14 mouse cellular contexts compared by ENCODE assay signal in genomic region chr9:102194063-102194462, GRCm38 (mm10).
DNase-seq lines count a peak whose midpoint lies in the region; ATAC-seq lines count a peak whose summit lies in the region.
"Had no signal": no experiment of that assay in that cellular context is flagged by ENCODE, and none has a peak within 500 bp of the region (broad histone marks: within the 10 kb centered on the region; RNA-seq: fewer than 3 reads in every experiment).

No protein-coding gene starts in this region.

- peaks cover 9% of the 10 kb centered on the region; the same call in 1 of the 2 replicates for H3K27me3 ChIP-seq in midbrain, embryonic 11.5 days (ENCODE audit: control insufficient read depth, insufficient read depth, low read length)
- H3K27me3 ChIP-seq in midbrain, embryonic 15.5 days (replicated peaks): no peaks in the 10 kb centered on the region
- H3K27me3 ChIP-seq in forebrain, embryonic 11.5 days (ENCODE audit: control insufficient read depth, insufficient read depth, low read length): peaks cover 8% of the 10 kb centered on the region; the same call in 1 of the 2 replicates
- H3K27me3 ChIP-seq in midbrain, embryonic 14.5 days (ENCODE audit: control insufficient read depth, insufficient read depth, low read length): no peaks in the 10 kb centered on the region
- H3K27me3 ChIP-seq: limb, embryonic 12.5 days; lung, embryonic 15.5 days had no signal

- H3K4me2 ChIP-seq in midbrain, embryonic 11.5 days: no peak overlapping the region
- H3K4me2 ChIP-seq in midbrain, embryonic 15.5 days: no peak overlapping the region
- no peak overlapping the region; the same call in 1 of the 2 replicates for H3K4me2 ChIP-seq in forebrain, embryonic 11.5 days (ENCODE audit: low read depth, low read length, severe bottlenecking)
- no peak overlapping the region for H3K4me2 ChIP-seq in midbrain, embryonic 14.5 days (ENCODE audit: low read length)
- H3K4me2 ChIP-seq: hindbrain, embryonic 15.5 days; limb, embryonic 12.5 days; lung, embryonic 15.5 days had no signal

- ATAC-seq in midbrain, embryonic 11.5 days (ENCODE audit: low FRiP score): no peak
- no peak for ATAC-seq in midbrain, embryonic 15.5 days (replicated peaks)
- no peak for ATAC-seq in forebrain, embryonic 11.5 days (replicated peaks; ENCODE audit: low FRiP score)
- ATAC-seq in midbrain, embryonic 14.5 days (ENCODE audit: low FRiP score, low TSS enrichment): no peak
- ATAC-seq in erythroblast, adult 5-6 weeks (replicated peaks; ENCODE audit: low FRiP score, poor library complexity, severe bottlenecking): no peak

- H3K27ac ChIP-seq in midbrain, embryonic 11.5 days (ENCODE audit: low read depth, low read length): no peak overlapping the region
- H3K27ac ChIP-seq in midbrain, embryonic 15.5 days: no peak overlapping the region
- peak overlapping the region; percentile 85 for H3K27ac ChIP-seq in forebrain, embryonic 11.5 days (ENCODE audit: low read depth, low read length)
- peak overlapping the region; percentile 37; the same call in 1 of the 2 replicates for H3K27ac ChIP-seq in midbrain, embryonic 14.5 days (replicated peaks; ENCODE audit: low read depth, low read length)
- H3K27ac ChIP-seq: limb, embryonic 12.5 days; lung, embryonic 15.5 days had no signal

- H3K36me3 ChIP-seq in midbrain, embryonic 11.5 days (ENCODE audit: control insufficient read depth, insufficient read depth, low read length): no peaks in the 10 kb centered on the region
- peaks cover 6% of the 10 kb centered on the region; the same call in 1 of the 2 replicates for H3K36me3 ChIP-seq in midbrain, embryonic 15.5 days (replicated peaks)
- H3K36me3 ChIP-seq in forebrain, embryonic 11.5 days (ENCODE audit: control insufficient read depth, insufficient read depth, low read length): no peaks in the 10 kb centered on the region; the same call in 1 of the 2 replicates
- peaks cover 9% of the 10 kb centered on the region for H3K36me3 ChIP-seq in midbrain, embryonic 14.5 days (ENCODE audit: control insufficient read depth, insufficient read depth, low read length)
- H3K36me3 ChIP-seq: hindbrain, embryonic 15.5 days; limb, embryonic 12.5 days; lung, embryonic 15.5 days had no signal

- WGBS in midbrain, embryonic 11.5 days: 80% methylated on average over 4 of the region's 4 CpGs
- WGBS in midbrain, embryonic 15.5 days: 65% methylated on average over 4 of the region's 4 CpGs
- WGBS in forebrain, embryonic 11.5 days: 62% methylated on average over 4 of the region's 4 CpGs
- WGBS in midbrain, embryonic 14.5 days: 75% methylated on average over 4 of the region's 4 CpGs

- no peaks in the 10 kb centered on the region for H3K9me3 ChIP-seq in midbrain, embryonic 11.5 days (ENCODE audit: control insufficient read depth, low read length)
- no peaks in the 10 kb centered on the region for H3K9me3 ChIP-seq in midbrain, embryonic 15.5 days
- no peaks in the 10 kb centered on the region for H3K9me3 ChIP-seq in forebrain, embryonic 11.5 days (ENCODE audit: control insufficient read depth, low read length)
- no peaks in the 10 kb centered on the region for H3K9me3 ChIP-seq in midbrain, embryonic 14.5 days (ENCODE audit: control insufficient read depth, low read length)
- H3K9me3 ChIP-seq: hindbrain, embryonic 15.5 days; limb, embryonic 12.5 days; lung, embryonic 15.5 days had no signal

- no peak overlapping the region for H3K4me3 ChIP-seq in midbrain, embryonic 11.5 days (ENCODE audit: low read depth, low read length)
- no peak overlapping the region for H3K4me3 ChIP-seq in midbrain, embryonic 15.5 days
- H3K4me3 ChIP-seq in forebrain, embryonic 11.5 days (ENCODE audit: low read depth, low read length): no peak overlapping the region
- H3K4me3 ChIP-seq in midbrain, embryonic 14.5 days (replicated peaks; ENCODE audit: low read depth, low read length): no peak overlapping the region
- H3K4me3 ChIP-seq: hindbrain, embryonic 15.5 days; limb, embryonic 12.5 days; lung, embryonic 15.5 days; myocyte had no signal

- no peak overlapping the region for H3K9ac ChIP-seq in midbrain, embryonic 11.5 days (ENCODE audit: low read length)
- H3K9ac ChIP-seq in midbrain, embryonic 15.5 days: no peak overlapping the region
- 0 out of 2 replicates have a peak overlapping the region, but pooled peaks have one; percentile 23 for H3K9ac ChIP-seq in forebrain, embryonic 11.5 days (ENCODE audit: low read length)
- no peak overlapping the region for H3K9ac ChIP-seq in midbrain, embryonic 14.5 days (replicated peaks; ENCODE audit: low read length)
- H3K9ac ChIP-seq: hindbrain, embryonic 15.5 days; limb, embryonic 12.5 days; lung, embryonic 15.5 days had no signal

- peaks cover 12% of the 10 kb centered on the region for H3K4me1 ChIP-seq in midbrain, embryonic 11.5 days (ENCODE audit: control insufficient read depth, insufficient read depth, low read length)
- peaks cover 60% of the 10 kb centered on the region for H3K4me1 ChIP-seq in midbrain, embryonic 15.5 days
- H3K4me1 ChIP-seq in forebrain, embryonic 11.5 days (replicated peaks; ENCODE audit: control insufficient read depth, insufficient read depth, low read length): peaks cover 26% of the 10 kb centered on the region
- H3K4me1 ChIP-seq in midbrain, embryonic 14.5 days (ENCODE audit: control insufficient read depth, insufficient read depth, low read length): peaks cover 51% of the 10 kb centered on the region

- DNase-seq in kidney, adult 11 months: peak; percentile 3
- DNase-seq in kidney, postnatal 4 days: no peak
- DNase-seq in midbrain, embryonic 11.5 days (ENCODE audit: low spot score, missing footprints): peak; percentile 86
- no peak for DNase-seq in forebrain, embryonic 11.5 days (ENCODE audit: low spot score)
- no peak for DNase-seq in midbrain, embryonic 14.5 days
- DNase-seq in thymus, postnatal 0 days (ENCODE audit: low spot score): no peak
- DNase-seq: kidney, postnatal 25 days; thymus, postnatal 4 days had no signal

Comparison
In these comparisons a context has a peak if more than half of its experiments do, and no peak if none do; other contexts are left out.
1. DNase-seq: peak in kidney, adult 11 months (single experiment) and midbrain, embryonic 11.5 days (single experiment); none in kidney, postnatal 4 days (0 of 2), forebrain, embryonic 11.5 days (single experiment), midbrain, embryonic 14.5 days (single experiment) and thymus, postnatal 0 days (single experiment).
2. H3K27ac ChIP-seq: peak in forebrain, embryonic 11.5 days (single experiment) and midbrain, embryonic 14.5 days (single experiment); none in midbrain, embryonic 11.5 days (single experiment) and midbrain, embryonic 15.5 days (single experiment).